Mouse (Mus musculus): ENCODE data around the gene Adgrd1. TPM values are rescaled to one million over a fixed set of nuclear protein-coding genes. Genes with fewer than 3 reads are reported as not detected.

Adgrd1 gene
- 0.06 and 0.08 TPM in 2 replicates for polyA plus RNA-seq (2016; fragmentation: Nextera tagmentation; extraction: Ambion mirVana)

DNA sequence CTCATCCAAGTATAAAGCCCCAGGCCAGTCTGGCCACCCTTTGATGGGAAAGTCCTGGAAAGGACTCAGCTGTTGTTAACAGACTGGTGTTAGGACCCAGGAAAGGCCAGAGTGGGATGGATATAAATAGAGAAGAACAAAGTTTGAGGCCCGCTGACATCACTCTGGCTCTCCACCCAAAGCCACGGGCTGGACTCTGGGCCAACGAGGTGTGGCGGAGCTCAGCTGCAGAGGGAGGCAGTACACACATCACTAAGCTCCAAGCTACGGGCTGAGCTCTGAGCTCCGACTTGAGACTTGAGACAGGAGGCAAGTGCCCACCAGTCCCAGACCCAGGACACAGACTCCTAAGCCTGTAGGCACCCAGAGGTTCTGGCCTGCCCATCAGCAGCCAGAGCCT lies at the start of gene Adgrd1:
Adgrd1 (plus strand) TSS at position 240 of the 400 bp plus-strand sequence.
- H3K9me3 ChIP-seq, result no peaks in the 10 kb centered on the region
- WGBS, result 63% methylated on average over 6 of the region's 6 CpGs

DNA sequence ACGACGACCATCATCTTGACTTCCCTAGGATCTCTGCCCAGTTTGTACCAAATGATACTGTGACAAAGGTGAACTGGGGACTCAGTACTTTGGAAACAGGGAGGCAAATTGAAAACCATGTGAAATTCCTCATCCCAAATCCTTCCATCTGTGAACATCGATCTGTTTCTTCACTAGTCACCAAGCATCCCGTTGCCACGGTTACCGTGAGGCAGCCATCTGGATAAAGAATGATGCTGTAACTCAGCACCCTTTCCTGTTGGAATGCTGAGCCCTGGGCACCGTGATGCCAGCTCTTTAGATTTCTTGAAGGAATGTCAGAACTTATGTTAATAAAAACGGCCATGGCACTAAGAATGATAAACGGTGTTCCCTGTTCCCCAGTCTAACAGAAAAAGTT lies 47.2 kb upstream of the Adgrd1 start:
- H3K27ac ChIP-seq, result no peak overlapping the region
- no peak for ATAC-seq (ENCODE audit: low FRiP score, low read depth)
- no peak overlapping the region for H3K4me2 ChIP-seq (replicated peaks)
- no peak overlapping the region for H3K4me3 ChIP-seq
- H3K27me3 ChIP-seq (replicated peaks), result no peaks in the 10 kb centered on the region
- WGBS, result 63% methylated on average over 9 of the region's 9 CpGs
- no peak overlapping the region for H3K9ac ChIP-seq
- no peaks in the 10 kb centered on the region for H3K36me3 ChIP-seq
- H3K9me3 ChIP-seq, result no peaks in the 10 kb centered on the region
- peaks cover 14% of the 10 kb centered on the region; the same call in 1 of the 2 replicates for H3K4me1 ChIP-seq

More for the DNA sequence above, at the start of gene Adgrd1:
- Histone ChIP-seq H3K4me2 (replicated peaks) (no peak within 1 kb of the TSS), H3K27ac (no peak within 1 kb of the TSS), H3K4me3 (no peak within 1 kb of the TSS), H3K36me3 (no peaks in the 10 kb centered on the region), H3K4me1 (no peaks in the 10 kb centered on the region), H3K27me3 (replicated peaks) (no peaks in the 10 kb centered on the region), H3K9ac (no peak within 1 kb of the TSS)
- no peak for ATAC-seq (ENCODE audit: low FRiP score, low read depth)

DNA sequence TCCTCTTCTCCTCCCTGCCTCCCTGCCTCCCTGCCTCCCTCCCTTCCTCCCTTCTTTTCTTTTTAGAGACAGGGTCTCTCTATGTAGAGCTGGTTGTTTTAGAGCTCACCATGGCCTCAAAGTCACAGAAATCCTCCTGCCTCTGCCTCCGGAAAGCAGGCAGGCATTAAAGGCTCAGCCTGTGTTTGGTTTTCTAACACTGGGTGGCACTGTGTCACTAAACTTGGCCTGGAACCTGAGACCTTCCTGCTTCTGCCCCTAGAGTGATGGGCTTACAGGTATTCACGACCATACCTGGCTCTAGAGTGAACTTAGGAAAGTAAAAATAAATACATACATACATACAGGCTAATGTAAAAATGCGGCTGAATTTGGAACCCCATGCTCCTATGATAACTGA lies 44.6 kb upstream of the Adgrd1 start:
- Histone ChIP-seq H3K36me3 (no peaks in the 10 kb centered on the region), H3K27ac (no peak overlapping the region), H3K4me2 (replicated peaks) (no peak overlapping the region), H3K9me3 (no peaks in the 10 kb centered on the region), H3K9ac (no peak overlapping the region), H3K4me1 (peaks cover 6% of the 10 kb centered on the region; the same call in 1 of the 2 replicates), H3K4me3 (no peak overlapping the region), H3K27me3 (replicated peaks) (no peaks in the 10 kb centered on the region)
- WGBS, result 90% methylated on average over 3 of the region's 3 CpGs
- ATAC-seq (ENCODE audit: low FRiP score, low read depth), result no peak

DNA sequence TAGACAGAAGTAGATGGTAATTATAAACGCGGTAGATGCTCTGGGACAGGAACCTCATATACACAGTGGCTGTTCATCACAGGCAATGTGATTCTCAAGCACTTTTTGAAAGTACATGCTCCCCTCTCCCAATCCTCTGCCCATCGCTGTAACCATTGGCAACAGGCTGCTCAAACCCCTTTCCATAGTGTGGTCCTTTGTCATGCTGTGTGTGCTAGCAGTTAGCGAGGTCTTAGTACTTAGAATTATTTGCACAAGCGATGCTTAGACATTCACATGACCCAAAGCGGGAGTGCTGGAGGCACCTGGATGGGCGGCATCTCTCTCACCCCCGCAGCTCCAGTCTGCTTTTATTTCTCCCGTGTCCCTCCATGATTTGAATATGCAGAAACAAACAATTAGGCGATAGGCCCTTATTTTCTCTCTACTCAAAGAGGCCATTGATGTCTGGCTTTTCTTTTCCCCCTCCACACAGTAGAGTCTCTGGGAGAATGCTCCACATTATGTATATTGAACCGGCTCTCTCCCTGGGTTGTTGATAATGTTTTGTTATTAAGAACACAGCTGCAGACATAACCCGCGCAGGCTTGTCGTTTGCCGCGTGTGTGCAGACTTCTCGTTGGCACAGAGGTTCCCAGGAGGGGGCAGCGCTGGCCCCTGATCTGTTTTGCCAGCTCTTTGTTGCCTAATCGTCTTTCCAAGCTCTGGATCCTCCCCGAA lies 43.8 kb upstream of the Adgrd1 start:
- Histone ChIP-seq H3K4me1 (peaks cover 6% of the 10 kb centered on the region; the same call in 1 of the 2 replicates), H3K4me2 (replicated peaks) (peak overlapping the region; percentile 36; the same call in 1 of the 2 replicates), H3K9ac (no peak overlapping the region), H3K4me3 (no peak overlapping the region), H3K27ac (0 out of 2 replicates have a peak overlapping the region, but pooled peaks have one; percentile 6), H3K36me3 (no peaks in the 10 kb centered on the region), H3K27me3 (replicated peaks) (no peaks in the 10 kb centered on the region), H3K9me3 (no peaks in the 10 kb centered on the region)
- 25% methylated on average over 20 of the region's 20 CpGs for WGBS
- peak; percentile 80 for ATAC-seq (ENCODE audit: low FRiP score, low read depth)

DNA sequence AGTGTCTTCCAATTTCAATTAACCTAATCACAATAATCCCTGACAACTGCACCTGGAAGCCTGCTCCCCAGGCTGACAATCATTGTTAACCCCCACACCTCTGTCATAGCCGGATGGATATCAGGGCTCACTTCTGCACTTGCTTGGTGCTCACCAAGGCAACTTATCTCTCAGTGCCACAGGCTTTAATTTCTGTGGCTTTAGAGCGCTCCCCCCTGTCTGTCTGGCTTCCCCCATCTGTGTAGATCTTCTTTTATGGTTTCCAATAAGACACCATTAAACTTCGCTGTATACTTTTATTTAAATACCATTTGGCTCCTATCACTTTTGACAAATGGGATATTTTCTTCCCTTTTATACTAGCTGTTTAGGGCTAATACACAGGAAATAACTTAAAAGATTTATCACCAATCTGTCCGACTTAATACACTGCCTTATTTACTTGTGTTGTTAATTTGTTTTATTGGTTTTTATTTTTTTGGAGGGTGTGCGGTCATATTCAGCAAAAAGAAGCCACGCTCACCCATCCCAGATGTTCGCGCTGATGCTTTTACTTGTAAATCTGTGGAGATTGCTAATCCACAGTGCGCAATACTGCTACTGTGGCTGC lies 41.8 kb upstream of the Adgrd1 start:
- no peaks in the 10 kb centered on the region for H3K9me3 ChIP-seq
- H3K4me3 ChIP-seq, result no peak overlapping the region
- H3K9ac ChIP-seq, result no peak overlapping the region
- no peaks in the 10 kb centered on the region for H3K27me3 ChIP-seq (replicated peaks)
- no peak overlapping the region for H3K27ac ChIP-seq
- ATAC-seq (ENCODE audit: low FRiP score, low read depth), result no peak
- peaks cover 6% of the 10 kb centered on the region; the same call in 1 of the 2 replicates for H3K4me1 ChIP-seq
- 86% methylated on average over 9 of the region's 9 CpGs for WGBS
- H3K36me3 ChIP-seq, result no peaks in the 10 kb centered on the region
- H3K4me2 ChIP-seq (replicated peaks), result no peak overlapping the region

DNA sequence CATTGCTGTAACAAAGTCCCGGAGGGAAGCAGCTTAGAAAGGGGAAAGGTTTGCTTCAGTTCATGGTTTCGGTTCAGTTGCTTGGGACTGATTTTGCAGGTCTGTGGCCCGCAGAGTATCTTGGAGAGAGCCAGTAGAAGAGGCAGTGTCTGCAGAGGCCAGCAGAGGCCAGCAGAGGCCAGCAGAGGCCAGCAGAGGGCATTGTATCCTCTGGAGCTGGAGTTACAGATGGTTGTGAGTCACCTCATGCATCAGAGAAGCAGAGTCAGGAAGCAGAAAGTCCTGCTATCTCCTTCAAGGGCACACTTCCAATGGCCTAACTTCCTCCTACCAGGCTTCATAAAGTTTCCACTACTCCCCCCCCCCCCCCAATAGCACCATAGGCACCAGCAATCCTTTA lies 37.4 kb upstream of the Adgrd1 start:
- Histone ChIP-seq H3K36me3 (no peaks in the 10 kb centered on the region), H3K9me3 (no peaks in the 10 kb centered on the region), H3K4me1 (peaks cover 5% of the 10 kb centered on the region; the same call in 1 of the 2 replicates), H3K4me3 (no peak overlapping the region), H3K4me2 (replicated peaks) (no peak overlapping the region), H3K27me3 (replicated peaks) (peaks cover 5% of the 10 kb centered on the region; the same call in 1 of the 2 replicates), H3K9ac (no peak overlapping the region), H3K27ac (no peak overlapping the region)
- ATAC-seq (ENCODE audit: low FRiP score, low read depth), result no peak
- 94% methylated on average over 3 of the region's 3 CpGs for WGBS

DNA sequence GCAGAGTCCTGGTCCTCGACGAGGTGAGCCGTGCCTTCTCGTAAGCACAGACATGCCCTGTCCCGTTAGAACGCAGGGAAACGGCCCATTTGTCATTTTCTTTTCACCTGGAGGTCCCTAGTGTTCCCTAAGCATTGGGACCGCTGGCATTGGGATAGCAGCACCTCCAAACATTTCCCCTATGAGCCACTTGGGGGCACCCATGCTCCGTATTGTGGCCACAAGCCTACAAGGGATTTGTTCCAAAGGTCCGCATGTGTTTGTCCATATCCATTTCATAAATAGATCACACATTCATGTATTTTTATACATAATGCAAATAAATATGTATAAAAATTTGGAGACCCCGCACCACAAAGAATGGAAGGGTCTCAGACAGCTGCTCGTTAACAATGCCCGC lies 35.0 kb upstream of the Adgrd1 start:
- Histone ChIP-seq H3K9ac (no peak overlapping the region), H3K27me3 (replicated peaks) (peaks cover 5% of the 10 kb centered on the region; the same call in 1 of the 2 replicates), H3K4me2 (replicated peaks) (no peak overlapping the region), H3K4me3 (no peak overlapping the region), H3K4me1 (peaks cover 5% of the 10 kb centered on the region; the same call in 1 of the 2 replicates), H3K27ac (no peak overlapping the region), H3K9me3 (no peaks in the 10 kb centered on the region), H3K36me3 (no peaks in the 10 kb centered on the region)
- 0 out of 2 replicates have a peak, but pooled peaks have one; percentile 21 for ATAC-seq (ENCODE audit: low FRiP score, low read depth)
- 24% methylated on average over 13 of the region's 13 CpGs for WGBS

DNA sequence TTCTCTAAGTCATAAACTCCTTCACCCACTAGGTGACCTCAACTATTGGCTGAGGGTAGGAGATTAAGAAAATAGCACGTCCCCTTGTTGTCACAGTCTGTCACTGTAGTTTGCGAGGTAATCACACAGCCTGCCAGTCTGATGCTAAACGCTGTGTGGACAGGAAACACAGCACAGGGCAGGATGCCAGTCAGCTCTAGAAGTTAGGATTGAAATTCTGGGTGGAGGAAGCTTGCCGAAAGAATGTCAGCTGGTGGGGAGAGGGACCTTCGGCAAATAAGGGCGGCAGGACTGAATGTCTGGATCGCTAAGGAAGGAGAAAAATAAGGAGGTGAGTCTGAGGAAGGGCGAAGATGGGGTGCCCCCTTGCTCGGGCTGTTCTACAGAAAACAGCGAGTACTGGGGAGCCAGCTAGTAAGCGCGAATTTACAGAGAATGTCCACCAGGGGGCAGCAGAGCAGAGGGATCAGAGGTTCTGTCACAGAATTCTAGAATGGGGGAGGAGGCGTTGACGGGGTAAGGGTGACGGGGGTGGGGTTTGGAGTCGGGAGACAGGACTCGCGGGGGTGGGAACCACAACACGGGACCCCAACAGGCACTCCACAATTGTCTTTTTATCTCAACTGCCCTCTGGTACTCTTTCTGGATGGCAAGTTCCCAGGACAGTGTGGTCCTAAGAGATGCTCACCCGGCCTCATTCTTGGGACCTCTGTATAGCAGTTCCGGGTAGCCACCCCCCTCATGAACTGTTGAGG lies 33.3 kb upstream of the Adgrd1 start:
- ATAC-seq (ENCODE audit: low FRiP score, low read depth), result peak; percentile 37; the same call in 1 of the 2 replicates
- 13% methylated on average over 21 of the region's 21 CpGs for WGBS

DNA sequence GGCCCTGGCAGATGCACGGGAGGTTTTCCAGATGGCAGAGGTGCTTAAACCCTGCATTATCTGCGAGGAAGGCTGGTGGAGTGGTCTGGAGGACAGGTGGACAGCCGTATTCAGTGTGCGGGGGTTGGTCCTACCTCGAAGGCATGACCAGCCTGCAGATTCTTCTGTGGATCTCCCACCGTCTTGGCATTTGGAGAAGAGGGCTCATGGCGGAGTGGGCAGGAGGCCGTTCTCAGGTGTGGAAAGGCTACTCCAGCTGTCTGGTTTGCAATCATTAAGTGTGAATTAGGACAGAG lies 32.8 kb upstream of the Adgrd1 start:
- Histone ChIP-seq H3K4me1 (peaks cover 5% of the 10 kb centered on the region; the same call in 1 of the 2 replicates), H3K27ac (no peak overlapping the region), H3K27me3 (replicated peaks) (peaks cover 5% of the 10 kb centered on the region; the same call in 1 of the 2 replicates), H3K36me3 (no peaks in the 10 kb centered on the region), H3K9ac (no peak overlapping the region), H3K4me3 (no peak overlapping the region; the same call in 1 of the 2 replicates), H3K4me2 (replicated peaks) (peak overlapping the region; percentile 54), H3K9me3 (no peaks in the 10 kb centered on the region)
- 52% methylated on average over 8 of the region's 8 CpGs for WGBS
- 0 out of 2 replicates have a peak, but pooled peaks have one; percentile 13 for ATAC-seq (ENCODE audit: low FRiP score, low read depth)

More for the DNA sequence above, 33.3 kb upstream of the Adgrd1 start:
- Histone ChIP-seq H3K4me1 (peaks cover 5% of the 10 kb centered on the region; the same call in 1 of the 2 replicates), H3K4me3 (no peak overlapping the region; the same call in 1 of the 2 replicates), H3K27me3 (replicated peaks) (peaks cover 5% of the 10 kb centered on the region; the same call in 1 of the 2 replicates), H3K27ac (no peak overlapping the region), H3K4me2 (replicated peaks) (peak overlapping the region; percentile 54), H3K36me3 (no peaks in the 10 kb centered on the region), H3K9me3 (no peaks in the 10 kb centered on the region), H3K9ac (no peak overlapping the region)

DNA sequence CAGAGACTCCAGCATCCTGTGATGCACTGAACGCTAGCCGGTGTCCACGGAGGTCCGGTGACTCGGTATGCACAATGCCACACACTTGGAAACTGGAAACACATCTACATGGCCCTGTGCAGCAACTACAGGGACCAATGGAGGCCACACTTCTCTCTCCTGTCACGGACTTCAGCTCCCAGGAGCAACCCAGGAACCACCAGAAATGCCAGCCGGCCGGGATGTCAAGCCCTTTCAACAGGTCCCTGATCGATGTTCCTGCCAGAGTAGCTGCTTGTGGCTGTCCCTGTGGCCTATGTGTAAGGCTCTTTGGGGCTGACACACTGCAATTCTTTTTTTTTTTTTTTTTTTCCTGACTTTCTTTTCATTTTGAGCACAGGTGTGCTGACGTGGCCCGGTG lies 32.4 kb upstream of the Adgrd1 start:
- H3K9me3 ChIP-seq, result no peaks in the 10 kb centered on the region
- 72% methylated on average over 11 of the region's 11 CpGs for WGBS
- no peak for ATAC-seq (ENCODE audit: low FRiP score, low read depth)
- H3K4me3 ChIP-seq, result no peak overlapping the region
- peaks cover 5% of the 10 kb centered on the region; the same call in 1 of the 2 replicates for H3K4me1 ChIP-seq
- H3K4me2 ChIP-seq (replicated peaks), result no peak overlapping the region
- no peak overlapping the region for H3K27ac ChIP-seq
- H3K36me3 ChIP-seq, result no peaks in the 10 kb centered on the region
- H3K27me3 ChIP-seq (replicated peaks), result peaks cover 5% of the 10 kb centered on the region; the same call in 1 of the 2 replicates
- no peak overlapping the region for H3K9ac ChIP-seq

DNA sequence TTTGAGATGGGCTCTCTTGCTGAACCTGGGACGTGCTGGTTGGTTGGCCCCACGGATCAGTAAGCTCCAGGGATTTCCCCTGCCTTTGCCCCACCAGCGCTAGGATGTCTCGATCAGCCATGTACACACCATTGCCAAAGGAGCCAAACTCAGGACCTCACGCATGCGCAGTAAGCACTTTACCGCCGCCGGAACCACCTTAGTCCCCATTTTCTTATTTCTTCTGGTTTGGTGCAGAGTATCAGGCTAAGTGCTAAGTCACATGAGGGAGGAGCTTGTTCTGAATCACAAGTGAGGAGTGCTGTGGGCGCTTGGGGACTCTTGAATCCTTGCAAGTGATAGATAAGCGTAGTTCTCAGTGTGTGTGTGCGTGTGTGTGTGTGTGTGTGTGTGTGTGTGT lies 31.2 kb upstream of the Adgrd1 start:
- Histone ChIP-seq H3K9me3 (no peaks in the 10 kb centered on the region), H3K4me1 (peaks cover 5% of the 10 kb centered on the region; the same call in 1 of the 2 replicates), H3K4me3 (no peak overlapping the region), H3K27ac (no peak overlapping the region), H3K36me3 (no peaks in the 10 kb centered on the region), H3K27me3 (replicated peaks) (peaks cover 5% of the 10 kb centered on the region; the same call in 1 of the 2 replicates), H3K4me2 (replicated peaks) (no peak overlapping the region), H3K9ac (no peak overlapping the region)
- WGBS, result 85% methylated on average over 12 of the region's 12 CpGs
- no peak for ATAC-seq (ENCODE audit: low FRiP score, low read depth)

DNA sequence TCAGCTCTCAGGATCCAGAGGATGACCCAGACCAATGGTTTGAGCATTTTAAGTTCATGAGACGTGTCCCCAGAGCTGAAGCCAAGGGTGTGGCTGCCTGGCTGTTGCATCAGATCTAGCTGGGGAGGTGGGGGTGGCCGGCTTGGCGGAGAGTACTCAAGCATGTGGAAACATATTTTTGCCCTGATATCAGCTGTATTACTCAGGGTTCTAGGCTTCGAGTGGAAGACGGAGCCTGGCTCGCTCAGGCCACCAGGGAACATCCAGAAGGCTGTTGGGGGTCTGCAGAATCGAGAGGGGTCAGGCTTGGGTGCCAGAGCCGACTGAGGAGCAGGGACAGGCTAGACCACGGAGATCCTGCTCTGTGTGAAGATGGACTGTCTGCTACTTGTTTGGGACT lies 30.6 kb upstream of the Adgrd1 start:
- Histone ChIP-seq H3K4me2 (replicated peaks) (no peak overlapping the region), H3K27me3 (replicated peaks) (peaks cover 5% of the 10 kb centered on the region; the same call in 1 of the 2 replicates), H3K9ac (no peak overlapping the region), H3K9me3 (no peaks in the 10 kb centered on the region), H3K27ac (no peak overlapping the region), H3K4me1 (peaks cover 5% of the 10 kb centered on the region; the same call in 1 of the 2 replicates), H3K4me3 (no peak overlapping the region), H3K36me3 (no peaks in the 10 kb centered on the region)
- ATAC-seq (ENCODE audit: low FRiP score, low read depth), result no peak
- 81% methylated on average over 9 of the region's 9 CpGs for WGBS
